Mouse (Mus musculus) cortical plate, adult 2 months (tissue): ENCODE data around the gene Drg2.

ENCODE experiments used
- CTCF ChIP-seq: fragments of 200-500 bp; IDR thresholded peaks from 2 replicates; pipeline ENCODE4 v1.5.1; 2011; ENCODE audit warnings: mild to moderate bottlenecking, control low read depth, low read length; ENCODE audit not compliant: insufficient read depth; ENCODE audit errors: extremely low read depth
- POLR2A ChIP-seq: fragments of 200-500 bp; IDR thresholded peaks from 2 replicates; pipeline ENCODE4 v1.6.1; 2011; ENCODE audit warnings: mild to moderate bottlenecking, low read length, control low read depth; ENCODE audit not compliant: insufficient read depth; ENCODE audit errors: extremely low read depth

GRCm38 (mm10) chr11:60512520-60512919, 58.1 kb downstream of the Drg2 start:
- TF ChIP-seq CTCF = no peak
- no peak for TF ChIP-seq POLR2A
